Mouse (Mus musculus) liver, adult 2 months (tissue): ENCODE results near the gene Nat8.

Experiments
- CTCF ChIP-seq: fragments of 200-500 bp; IDR thresholded peaks from 2 replicates; pipeline ENCODE4 v1.5.1; 2011; ENCODE audit warnings: low read depth, low read length, control low read depth
- POLR2A ChIP-seq: fragments of 200-500 bp; IDR thresholded peaks from 2 replicates; pipeline ENCODE4 v1.6.1; 2011; ENCODE audit warnings: low read length, control low read depth; ENCODE audit not compliant: insufficient read depth; ENCODE audit errors: extremely low read depth

DNA sequence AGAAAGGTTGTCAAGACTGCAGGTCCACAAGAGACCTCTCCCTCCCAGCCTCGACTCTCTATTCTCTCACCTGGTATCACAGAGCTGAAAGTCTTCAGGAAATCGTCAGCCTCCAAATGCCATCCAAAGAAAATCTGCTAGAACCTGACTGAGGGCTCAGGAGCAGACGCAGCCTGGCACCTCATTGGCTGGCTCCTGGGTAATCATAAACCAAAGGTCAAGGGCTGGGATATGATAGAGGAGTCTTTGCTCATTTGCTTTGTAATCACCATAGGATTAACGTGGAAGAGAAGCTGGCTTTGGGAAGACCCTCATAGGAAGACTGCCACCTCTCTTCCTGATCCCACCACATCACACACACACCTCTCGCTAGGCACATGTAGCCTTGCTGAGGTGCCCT is 11.0 kb downstream of the Nat8 start, which contains the start of the genes Nat8f6 and Nat8f5:
- TF ChIP-seq POLR2A (no peak), CTCF (no peak)
